Mouse (Mus musculus) bone marrow, adult 2 months (tissue): ENCODE measurements around the gene Foxp2.

Experiments used
- CTCF ChIP-seq: fragments of 200-500 bp; IDR thresholded peaks from 2 replicates; pipeline ENCODE4 v1.5.1; 2011; ENCODE audit warnings: low read length, control low read depth; ENCODE audit not compliant: control insufficient read depth, insufficient read depth
- POLR2A ChIP-seq: fragments of 200-500 bp; IDR thresholded peaks from 2 replicates; pipeline ENCODE4 v1.6.1; 2011; ENCODE audit warnings: low read depth, mild to moderate bottlenecking, control low read depth, low read length, borderline replicate concordance; ENCODE audit not compliant: control insufficient read depth

GRCm38 (mm10) chr6:14898096-14898855 is 2.9 kb upstream of the Foxp2 start:
- TF ChIP-seq CTCF (no peak), POLR2A (no peak)
